Mouse (Mus musculus) C2C12 (cell line): ENCODE measurements around the gene Kat5. TPM values are rescaled to one million over a fixed set of nuclear protein-coding genes. Genes with fewer than 3 reads are reported as not detected.

Experiments
- H3K27me3 ChIP-seq: one replicate; pipeline ENCODE4 v1.6.1; 2011; ENCODE audit not compliant: control insufficient read depth, insufficient read depth, insufficient read length
- H3K36me3 ChIP-seq: one replicate; pipeline ENCODE4 v1.6.1; 2011; ENCODE audit not compliant: control insufficient read depth, insufficient read depth
- H3K4me3 ChIP-seq: one replicate; pipeline ENCODE4 v1.5.1; 2011; ENCODE audit warnings: mild to moderate bottlenecking, control low read depth; ENCODE audit not compliant: poor library complexity, insufficient read depth, severe bottlenecking
- H3K79me2 ChIP-seq: one replicate; pipeline ENCODE4 v1.6.1; 2011; ENCODE audit not compliant: control insufficient read depth, insufficient read depth
- H3K79me3 ChIP-seq: one replicate; pipeline ENCODE4 v1.6.1; 2011; ENCODE audit warnings: low read depth, control low read depth
- H3ac ChIP-seq: one replicate; pipeline ENCODE3; 2011; ENCODE audit warnings: low read depth; ENCODE audit not compliant: control insufficient read depth, insufficient read length
- CEBPB ChIP-seq: IDR thresholded peaks from one replicate; pipeline ENCODE4 v1.6.1; 2011; ENCODE audit warnings: low read depth, mild to moderate bottlenecking, control low read depth, moderate library complexity
- CTCF ChIP-seq: IDR thresholded peaks from one replicate; pipeline ENCODE4 v1.5.1; 2011; ENCODE audit not compliant: control insufficient read depth, insufficient read depth, insufficient read length
- FOSL1 ChIP-seq: IDR thresholded peaks from one replicate; pipeline ENCODE4 v1.8.0; 2011; ENCODE audit warnings: mild to moderate bottlenecking, low read length; ENCODE audit not compliant: poor library complexity, insufficient read depth, severe bottlenecking
- MAX ChIP-seq: IDR thresholded peaks from one replicate; pipeline ENCODE4 v1.6.1; 2011; ENCODE audit warnings: mild to moderate bottlenecking, control low read depth
- MYOD1 ChIP-seq: IDR thresholded peaks from one replicate; pipeline ENCODE4 v1.6.1; 2011; ENCODE audit warnings: low read depth; ENCODE audit not compliant: control insufficient read depth, insufficient read length
- MYOG ChIP-seq: IDR thresholded peaks from one replicate; pipeline ENCODE4 v1.6.1; 2011; ENCODE audit not compliant: control insufficient read depth, insufficient read length; ENCODE audit errors: extremely low read depth
- USF1 ChIP-seq: IDR thresholded peaks from one replicate; pipeline ENCODE4 v1.6.1; 2011; ENCODE audit warnings: low read depth, mild to moderate bottlenecking, control low read depth, moderate library complexity
- long read RNA-seq, 2 experiments: library from polyadenylated mRNA; unstranded; transcript quantifications; one replicate each; pipeline ENCODE4 v2.0.0; 2019 to 2020
- polyA plus RNA-seq: library from polyadenylated mRNA; unstranded; fragments of >200 nt; fragmentation: generic; extraction: Trizol; gene quantifications from one replicate; pipeline ENCODE4 v1.2.1, GENCODE M21; 2012; ENCODE audit warnings: missing spikeins

The Kat5 gene
- polyA plus RNA-seq = 48.4 TPM
- long read RNA-seq, experiment 1, transcript Kat5-201 (14 exons, 2,154 nt) = major isoform, 8 of 33 reads
- long read RNA-seq, experiment 1, transcript Kat5-202 (12 exons, 1,905 nt) = minor isoform, 6 of 33 reads
- long read RNA-seq, experiment 1, transcript Kat5-206 (13 exons, 1,386 nt) = major isoform, 8 of 33 reads
- long read RNA-seq, experiment 1, partial matches to known transcripts = 5 of 33 reads
- long read RNA-seq, experiment 1, other reads (novel, unspliced or antisense) = 4 of 33 reads
- long read RNA-seq, experiment 2, transcript Kat5-206 (13 exons, 1,386 nt) = major isoform, 28 of 103 reads
- long read RNA-seq, experiment 2, transcript Kat5-211 (11 exons, 1,960 nt) = minor isoform, 12 of 103 reads
- long read RNA-seq, experiment 2, transcript Kat5-201 (14 exons, 2,154 nt) = minor isoform, 13 of 103 reads
- long read RNA-seq, experiment 2, transcript Kat5-202 (12 exons, 1,905 nt) = minor isoform, 23 of 103 reads
- long read RNA-seq, experiment 2, partial matches to known transcripts = 17 of 103 reads
- long read RNA-seq, experiment 2, other reads (novel, unspliced or antisense) = 10 of 103 reads

DNA sequence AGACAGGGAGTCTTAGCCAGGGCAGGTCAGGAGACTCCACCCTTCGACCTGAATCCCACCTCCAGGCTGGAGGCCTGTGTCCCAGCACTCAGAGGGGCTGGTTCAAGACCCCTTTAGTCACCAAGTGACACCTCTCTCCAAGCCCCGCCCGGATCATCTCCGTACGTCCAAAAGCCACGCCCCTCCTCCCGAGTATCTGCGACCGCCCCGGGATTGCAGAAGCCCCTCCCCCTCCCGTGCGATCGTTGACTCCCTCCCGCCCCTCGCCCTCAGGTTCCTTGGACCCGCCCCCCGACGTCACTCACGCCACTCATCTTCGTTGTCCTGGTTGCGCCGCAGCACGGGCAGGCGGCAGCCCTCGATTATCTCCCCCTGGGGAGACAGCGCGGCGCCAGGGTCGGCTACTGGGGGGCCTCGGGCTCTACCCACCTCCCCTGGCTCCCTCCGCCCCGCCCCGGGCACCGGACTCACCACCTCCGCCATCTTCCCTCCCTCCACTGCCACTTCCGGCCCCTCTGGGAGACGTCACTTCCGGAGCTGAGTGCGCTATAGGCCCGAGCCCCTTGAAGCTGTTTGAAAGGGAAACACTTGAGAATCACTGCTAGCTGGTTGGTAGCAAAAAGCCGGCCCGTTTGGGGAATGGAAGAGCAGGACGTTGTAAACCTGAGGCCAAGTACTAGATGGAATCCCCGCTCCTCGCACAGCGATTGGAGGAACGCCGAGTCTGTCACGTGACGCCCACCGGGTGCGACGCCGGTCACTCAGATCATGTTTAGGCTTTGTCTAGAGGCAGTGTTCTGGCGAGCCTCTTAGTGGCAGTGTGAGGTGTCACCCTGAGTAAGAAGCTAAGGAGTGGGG, at the start of gene Kat5:
Gene Kat5 (minus strand): TSS at position 691 of the 858 bp plus-strand sequence.
- Histone ChIP-seq H3K27me3 (no peaks in the 10 kb centered on the region), H3K4me3 (peak within 1 kb of the TSS; percentile 46), H3ac (peak within 1 kb of the TSS; percentile 89), H3K36me3 (peaks cover 38% of the 10 kb centered on the region), H3K79me2 (peaks cover 21% of the 10 kb centered on the region), H3K79me3 (peaks cover 3% of the 10 kb centered on the region)
- TF ChIP-seq USF1 = peak; percentile 98
- no peak for TF ChIP-seq MYOG
- TF ChIP-seq FOSL1 = no peak

DNA sequence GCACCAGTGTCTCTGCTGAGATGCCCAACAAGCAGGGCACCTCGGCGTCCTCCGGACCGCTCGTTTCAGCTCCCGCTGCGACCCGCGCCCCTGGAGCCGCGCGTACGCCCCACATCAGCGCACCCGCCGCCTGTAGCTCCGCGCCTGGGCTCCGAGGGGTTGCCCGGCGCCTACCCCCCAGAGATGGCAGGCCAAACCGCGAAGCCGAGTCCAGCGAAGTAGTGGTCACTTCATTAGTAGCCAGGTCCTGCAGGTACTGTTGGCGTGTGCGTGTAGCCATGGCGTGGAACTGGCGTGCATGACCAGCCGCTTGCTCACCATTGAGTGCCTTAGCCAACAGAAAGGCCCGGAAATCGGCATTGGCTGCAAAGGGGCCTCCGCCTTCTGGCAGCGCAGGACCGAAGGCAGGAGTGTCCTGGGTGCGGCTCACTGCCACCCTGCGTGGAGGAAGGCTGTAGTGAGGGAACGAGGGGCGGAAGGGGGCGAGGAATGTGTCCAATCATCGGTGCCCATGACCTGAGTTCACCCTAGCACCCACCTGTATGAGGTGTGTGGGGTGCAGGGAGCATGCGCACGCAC, 44.8 kb upstream of the Kat5 start:
- Histone ChIP-seq H3K4me3 (no peak overlapping the region), H3K79me3 (no peaks in the 10 kb centered on the region), H3K36me3 (peaks cover 28% of the 10 kb centered on the region)

DNA sequence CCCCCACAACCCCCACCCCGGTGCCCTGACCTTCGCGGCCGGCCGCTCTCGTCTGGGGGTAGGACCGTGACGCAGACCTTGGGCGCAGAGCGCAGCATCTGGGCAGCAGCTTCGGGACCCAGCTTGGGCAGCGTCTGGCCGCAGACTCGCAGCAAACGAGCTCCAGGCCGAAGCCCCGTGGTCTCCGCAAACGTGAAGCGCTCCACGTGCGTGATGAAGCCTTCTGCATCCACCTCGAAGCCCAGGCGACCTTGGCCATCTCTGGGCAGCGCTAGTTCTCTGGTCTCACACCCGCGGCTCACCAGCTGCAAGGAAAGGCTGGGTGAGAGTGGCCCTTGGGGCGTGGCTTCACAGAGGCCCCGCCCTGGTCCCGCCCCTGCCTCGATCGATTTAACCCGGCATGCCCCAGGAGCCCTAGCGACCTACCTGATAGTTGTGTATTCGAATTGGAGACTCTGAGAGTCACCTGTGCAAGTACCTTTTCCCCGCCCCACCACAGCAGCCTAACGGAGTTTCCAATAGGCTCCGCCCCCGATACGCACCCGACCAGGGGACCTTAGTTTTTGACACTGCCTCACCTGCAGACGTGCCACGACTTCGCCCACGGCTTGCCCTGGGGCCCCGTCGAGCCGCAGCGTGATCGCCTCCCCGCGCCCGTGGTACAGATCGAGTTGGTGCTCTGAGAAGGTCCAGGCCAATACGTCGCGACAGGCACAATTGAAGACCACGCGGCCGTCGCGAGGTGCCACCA, 44.1 kb upstream of the Kat5 start:
- peaks cover 28% of the 10 kb centered on the region for H3K36me3 ChIP-seq
- H3K27me3 ChIP-seq = no peaks in the 10 kb centered on the region
- TF ChIP-seq MAX (no peak), FOSL1 (no peak), MYOD1 (no peak), CEBPB (no peak), USF1 (no peak), CTCF (no peak), MYOG (no peak)
- H3K79me2 ChIP-seq = no peaks in the 10 kb centered on the region
- no peak overlapping the region for H3ac ChIP-seq
- no peak overlapping the region for H3K4me3 ChIP-seq
- H3K79me3 ChIP-seq = no peaks in the 10 kb centered on the region

More for the DNA sequence above, 44.8 kb upstream of the Kat5 start:
- no peak for TF ChIP-seq USF1
- TF ChIP-seq MAX = no peak
- TF ChIP-seq MYOD1 = no peak
- no peak for TF ChIP-seq FOSL1
- no peak for TF ChIP-seq MYOG
- no peak for TF ChIP-seq CEBPB
- no peak for TF ChIP-seq CTCF
- H3ac ChIP-seq = no peak overlapping the region
- H3K79me2 ChIP-seq = no peaks in the 10 kb centered on the region
- no peaks in the 10 kb centered on the region for H3K27me3 ChIP-seq

DNA sequence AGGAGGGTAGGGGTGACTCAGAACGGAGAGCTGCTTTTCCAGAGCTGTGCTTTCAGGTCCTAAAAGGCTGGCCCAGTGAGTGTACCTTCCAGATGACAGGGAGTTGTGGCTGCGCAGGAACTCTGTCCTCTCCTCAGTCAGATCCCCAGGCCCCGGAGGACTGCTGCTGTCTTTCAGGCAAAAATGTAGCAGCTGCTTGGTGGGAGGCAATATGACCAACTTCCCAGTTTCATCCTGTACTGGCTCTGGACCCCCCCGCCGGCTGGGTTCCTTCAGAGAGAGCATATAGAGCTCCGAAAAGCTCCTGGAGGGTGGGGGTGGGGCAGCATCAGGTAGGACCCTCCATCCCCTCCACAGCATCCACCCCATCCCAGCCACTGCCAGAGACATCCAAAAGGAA, 42.5 kb upstream of the Kat5 start:
- no peaks in the 10 kb centered on the region for H3K79me3 ChIP-seq
- no peaks in the 10 kb centered on the region for H3K27me3 ChIP-seq
- H3K79me2 ChIP-seq = no peaks in the 10 kb centered on the region
- no peak overlapping the region for H3K4me3 ChIP-seq
- no peak for TF ChIP-seq MYOG
- TF ChIP-seq MYOD1 = no peak
- TF ChIP-seq USF1 = no peak
- no peak for TF ChIP-seq CTCF
- TF ChIP-seq CEBPB = no peak
- TF ChIP-seq MAX = no peak
- TF ChIP-seq FOSL1 = no peak
- no peak overlapping the region for H3ac ChIP-seq
- peaks cover 31% of the 10 kb centered on the region for H3K36me3 ChIP-seq

DNA sequence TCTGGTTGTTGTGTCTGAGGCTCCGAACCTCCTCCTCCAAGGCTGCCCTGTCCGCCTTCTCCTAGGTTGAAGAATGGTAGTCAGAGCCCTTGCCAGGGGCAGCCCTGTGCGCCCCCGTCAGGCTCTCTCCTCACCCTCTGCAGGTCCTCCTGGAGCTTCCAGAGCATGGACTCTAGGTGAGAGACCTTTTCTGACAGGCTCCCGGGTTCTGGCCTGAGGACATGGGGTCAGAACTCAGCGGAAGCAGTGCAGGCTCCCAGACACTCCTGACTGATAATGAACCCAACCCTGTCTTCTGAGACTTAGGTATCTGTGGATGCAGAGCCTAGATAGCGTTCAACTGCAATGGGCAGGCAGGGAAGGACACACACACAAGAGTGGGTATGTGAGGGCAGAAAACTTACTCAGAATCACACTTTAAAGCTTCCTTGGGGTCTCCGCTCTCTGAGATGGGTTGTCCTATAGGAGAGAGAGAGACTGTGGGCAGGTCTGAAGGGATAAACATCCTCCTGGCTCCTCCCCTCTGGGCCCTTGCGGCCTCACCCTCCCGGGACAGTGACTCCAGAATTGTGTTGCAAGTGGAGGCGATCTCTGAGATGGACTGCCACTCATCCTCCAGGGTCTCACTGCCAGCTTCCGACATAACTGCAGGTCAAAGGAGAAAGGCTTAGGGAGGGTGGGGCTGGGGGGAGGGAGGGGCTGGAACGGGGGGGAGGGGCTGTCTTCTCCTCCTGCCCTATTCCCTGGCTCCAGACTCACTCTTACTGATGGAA, 41.7 kb upstream of the Kat5 start:
- H3K4me3 ChIP-seq = no peak overlapping the region
- H3K79me2 ChIP-seq = no peaks in the 10 kb centered on the region
- no peaks in the 10 kb centered on the region for H3K79me3 ChIP-seq
- H3ac ChIP-seq = no peak overlapping the region
- no peaks in the 10 kb centered on the region for H3K27me3 ChIP-seq
- TF ChIP-seq MYOG (no peak), USF1 (no peak), CEBPB (no peak), CTCF (no peak), MAX (no peak), MYOD1 (no peak), FOSL1 (no peak)
- H3K36me3 ChIP-seq = peaks cover 39% of the 10 kb centered on the region
